Mouse (Mus musculus) layer of hippocampus, postnatal 36 days (tissue): Measurements from ENCODE around the gene Vmn1r66. TPM values are rescaled to one million over a fixed set of nuclear protein-coding genes. Genes with fewer than 3 reads are reported as not detected.
"Not testable (repeated sequence)": the region's sequence is repeated elsewhere in the genome, so short reads cannot be mapped to it uniquely, and the experiment has no call there.

ENCODE experiments used
- DNase-seq, 2 experiments: peaks; one replicate each; pipeline ENCODE4 v3.0.0; 2022
- total RNA-seq, 2 experiments: library from RNA; stranded (reverse); gene quantifications; 2 replicates each; pipeline ENCODE4 v1.2.3; 2021

Vmn1r66 gene
- not detected for total RNA-seq

- no peak for DNase-seq
Measured at GRCm38 (mm10) chr7:10277906-10278305, at the start of gene Vmn1r66. Vmn1r66 (minus strand) TSS chr7:10278006.

- DNase-seq = not testable (repeated sequence)
Measured at GRCm38 (mm10) chr7:10325462-10325861, 47.7 kb upstream of the Vmn1r66 start.

- DNase-seq = no peak
Measured at GRCm38 (mm10) chr7:10252075-10252474, 25.7 kb downstream of the Vmn1r66 start.

GRCm38 (mm10) chr7:10249146-10249545 lies 28.7 kb downstream of the Vmn1r66 start:
- DNase-seq = no peak

Other genes starting within 250 kb of the Vmn1r66 start
- not detected for gene Vmn2r50, start 224.7 kb downstream of the Vmn1r66 start, total RNA-seq
- gene Vmn2r51, start 172.3 kb downstream of the Vmn1r66 start, total RNA-seq = not detected
- not detected for gene Vmn2r52, start 101.4 kb downstream of the Vmn1r66 start, total RNA-seq
- gene Vmn1r67, start 165.3 kb upstream of the Vmn1r66 start, total RNA-seq = not detected
- 10 to 100 TPM; 15.1 to 16.1 TPM for gene Zik1, start 217.4 kb upstream of the Vmn1r66 start, total RNA-seq